Mouse (Mus musculus) testis, adult 2 months (tissue): ENCODE data around the gene Ddo.

Experiments
- CTCF ChIP-seq: fragments of 200-500 bp; IDR thresholded peaks from 2 replicates; pipeline ENCODE4 v1.5.1; 2012; ENCODE audit warnings: low read depth, mild to moderate bottlenecking, inconsistent platforms, low read length, moderate library complexity; ENCODE audit not compliant: control insufficient read depth, insufficient read depth, insufficient replicate concordance
- POLR2A ChIP-seq: fragments of 200-500 bp; IDR thresholded peaks from 2 replicates; pipeline ENCODE4 v1.6.1; 2012; ENCODE audit warnings: low read depth, mild to moderate bottlenecking, inconsistent platforms, low read length, moderate library complexity; ENCODE audit not compliant: control insufficient read depth

DNA sequence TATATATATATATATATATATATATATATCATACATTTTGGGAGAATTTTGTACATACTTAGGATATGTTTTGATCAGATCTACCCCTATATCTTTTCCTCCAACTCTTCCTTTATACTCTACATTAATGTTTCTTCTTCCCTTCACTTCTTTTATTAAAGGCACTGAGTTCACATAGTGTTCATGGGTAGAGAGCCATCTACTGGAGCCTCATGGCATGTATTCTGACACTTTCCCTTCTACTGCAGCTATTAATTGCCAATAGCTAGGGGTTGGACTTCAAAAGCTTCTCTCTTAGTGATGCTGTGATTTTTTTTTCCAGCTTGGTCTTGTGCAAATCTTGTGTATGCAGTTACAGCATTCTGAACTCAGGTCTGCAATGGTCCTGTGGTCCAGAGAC, 11.8 kb upstream of the Ddo start:
- TF ChIP-seq CTCF: no peak
- TF ChIP-seq POLR2A: no peak
